ENCODE assay signal across 27 mouse cellular contexts in genomic region chr17:34578070-34578469, GRCm38 (mm10). TPM values are rescaled to one million over a fixed set of nuclear protein-coding genes. Genes with fewer than 3 reads are reported as not detected.
DNase-seq lines count a peak whose midpoint lies in the region; ATAC-seq and TF ChIP-seq lines count a peak whose summit lies in the region.
"Had no signal": no experiment of that assay in that cellular context is flagged by ENCODE, and none has a peak within 500 bp of the region (broad histone marks: within the 10 kb centered on the region; RNA-seq: fewer than 3 reads in every experiment).

No protein-coding gene starts in this region.

- dilution Hi-C loops in CH12.LX (cut with MboI; ENCODE audit: extremely low pct_ligation_motif_present, extremely low pct_unique_long_range_greater_than_20kb, low sequenced_read_pairs), result no loop called here

- H3K27me3 ChIP-seq in spleen, adult 2 months (ENCODE audit: control insufficient read depth, insufficient read depth, low read length), result no peaks in the 10 kb centered on the region
- H3K27me3 ChIP-seq in CH12.LX (replicated peaks), result peaks cover 6% of the 10 kb centered on the region
- no peaks in the 10 kb centered on the region for H3K27me3 ChIP-seq in midbrain, embryonic 15.5 days (replicated peaks)
- H3K27me3 ChIP-seq: forebrain, embryonic 12.5 days; forebrain, embryonic 15.5 days; hindbrain, embryonic 12.5 days; hindbrain, embryonic 15.5 days had no signal

- H3K4me3 ChIP-seq in spleen, adult 2 months (ENCODE audit: extremely low read depth, insufficient read depth, insufficient read length), result no peak overlapping the region
- no peak overlapping the region for H3K4me3 ChIP-seq in CH12.LX (replicated peaks in 1 of 3; ENCODE audit: low read depth in 2 of 3, low read length in 2 of 3, poor library complexity in 1 of 3)
- H3K4me3 ChIP-seq in midbrain, embryonic 15.5 days, result no peak overlapping the region
- H3K4me3 ChIP-seq: embryonic facial prominence, embryonic 10.5 days; embryonic facial prominence, embryonic 13.5 days; erythroblast, embryonic 14.5 days; forebrain, embryonic 12.5 days; forebrain, embryonic 15.5 days; gastrocnemius, adult 2 months; heart, adult 2 months; heart, embryonic 10.5 days; hindbrain, embryonic 12.5 days; hindbrain, embryonic 15.5 days had no signal

- DNase-seq in spleen, adult 2 months (ENCODE audit: low read depth in 1 of 2, low spot score in 2 of 2), result peak; percentile 43 to 50
- DNase-seq in spleen, adult 18-20 months, result no peak
- DNase-seq in CH12.LX (ENCODE audit: extremely low read depth), result peak; percentile 59
- no peak for DNase-seq in cerebellum, adult 9-11 months
- DNase-seq in thymus, postnatal 0 days (ENCODE audit: low spot score), result no peak
- DNase-seq: adrenal gland, postnatal 10 days; adrenal gland, postnatal 36 days; cerebellum, adult 18-20 months; cerebellum, adult 9-10 months; cerebellum, postnatal 25 days; embryo, embryonic 11 days; gastrocnemius, adult 2 months; gastrocnemius, postnatal 25 days; heart, adult 2 months had no signal

- H3K9ac ChIP-seq in CH12.LX (ENCODE audit: insufficient read depth, low read depth), result no peak overlapping the region
- H3K9ac ChIP-seq in midbrain, embryonic 15.5 days, result no peak overlapping the region
- H3K9ac ChIP-seq: embryonic facial prominence, embryonic 13.5 days; forebrain, embryonic 12.5 days; forebrain, embryonic 15.5 days; hindbrain, embryonic 12.5 days; hindbrain, embryonic 15.5 days had no signal

- 80% methylated on average over 3 of the region's 3 CpGs for WGBS in spleen, adult 2 months
- 86% methylated on average over 3 of the region's 3 CpGs for WGBS in midbrain, embryonic 15.5 days

- no peaks in the 10 kb centered on the region for H3K9me3 ChIP-seq in CH12.LX (replicated peaks; ENCODE audit: low read length)
- no peaks in the 10 kb centered on the region for H3K9me3 ChIP-seq in midbrain, embryonic 15.5 days
- H3K9me3 ChIP-seq: embryonic facial prominence, embryonic 10.5 days; embryonic facial prominence, embryonic 13.5 days; forebrain, embryonic 12.5 days; forebrain, embryonic 15.5 days; heart, embryonic 10.5 days; hindbrain, embryonic 12.5 days; hindbrain, embryonic 15.5 days had no signal

- H3K27ac ChIP-seq in spleen, adult 2 months (ENCODE audit: insufficient read depth, low read length), result peak overlapping the region; percentile 65
- H3K27ac ChIP-seq in CH12.LX (ENCODE audit: insufficient read depth, low read depth), result no peak overlapping the region
- H3K27ac ChIP-seq in midbrain, embryonic 15.5 days, result no peak overlapping the region
- H3K27ac ChIP-seq: embryonic facial prominence, embryonic 10.5 days; embryonic facial prominence, embryonic 13.5 days; forebrain, embryonic 12.5 days; forebrain, embryonic 15.5 days; gastrocnemius, adult 2 months; heart, adult 2 months; heart, embryonic 10.5 days; hindbrain, embryonic 12.5 days; hindbrain, embryonic 15.5 days had no signal

- no peak for TF ChIP-seq CTCF in spleen, adult 2 months (IDR thresholded peaks at IDR 0.05; ENCODE audit: extremely low read depth, insufficient read depth, insufficient read length, insufficient replicate concordance)
- no peak for TF ChIP-seq CTCF in CH12.LX (conservative IDR thresholded peaks at IDR 0.05 in 1 of 2, IDR thresholded peaks at IDR 0.05 in 1 of 2; ENCODE audit: low read depth in 2 of 2, low read length in 2 of 2)

- H3K4me1 ChIP-seq in spleen, adult 2 months (ENCODE audit: control insufficient read depth, insufficient read depth, insufficient read length), result no peaks in the 10 kb centered on the region; the same call in 1 of the 2 replicates
- H3K4me1 ChIP-seq in CH12.LX (ENCODE audit: control insufficient read depth in 1 of 2, insufficient read depth in 2 of 2), result peaks cover 4 to 19% of the 10 kb centered on the region in 2 experiments
- no peaks in the 10 kb centered on the region for H3K4me1 ChIP-seq in midbrain, embryonic 15.5 days
- H3K4me1 ChIP-seq: embryonic facial prominence, embryonic 13.5 days; forebrain, embryonic 12.5 days; forebrain, embryonic 15.5 days; hindbrain, embryonic 12.5 days; hindbrain, embryonic 15.5 days had no signal

- TF ChIP-seq RAD21 in CH12.LX (IDR thresholded peaks at IDR 0.05; ENCODE audit: low read depth, low read length), result no peak

- TF ChIP-seq POLR2A in spleen, adult 2 months (IDR thresholded peaks at IDR 0.05; ENCODE audit: low read depth, low read length), result no peak
- TF ChIP-seq POLR2A in CH12.LX (IDR thresholded peaks at IDR 0.05; ENCODE audit: low read depth, low read length), result no peak

- no peak overlapping the region for H3K4me2 ChIP-seq in CH12.LX (ENCODE audit: insufficient read depth, low read depth, poor library complexity, severe bottlenecking)
- no peak overlapping the region for H3K4me2 ChIP-seq in midbrain, embryonic 15.5 days
- H3K4me2 ChIP-seq: embryonic facial prominence, embryonic 13.5 days; forebrain, embryonic 12.5 days; forebrain, embryonic 15.5 days; hindbrain, embryonic 12.5 days; hindbrain, embryonic 15.5 days had no signal

- peak; percentile 70 for TF ChIP-seq EP300 in CH12.LX (IDR thresholded peaks at IDR 0.05; ENCODE audit: low read length)

- in situ Hi-C loops in CH12.LX (cut with MboI; ENCODE audit: low pct_ligation_motif_present, low pct_unique_long_range_greater_than_20kb, low sequenced_read_pairs), result no loop called here

- no peaks in the 10 kb centered on the region for H3K79me2 ChIP-seq in CH12.LX (replicated peaks; ENCODE audit: control insufficient read depth, extremely low read depth, insufficient read depth, poor library complexity, severe bottlenecking)

- ATAC-seq in megakaryocyte, adult 5-6 weeks (ENCODE audit: poor library complexity, severe bottlenecking), result peak; percentile 83
- peak; percentile 75 for ATAC-seq in neutrophil, adult 5-6 weeks (ENCODE audit: extremely low read depth, insufficient number of reproducible peaks, low FRiP score, poor library complexity, severe bottlenecking)
- ATAC-seq in midbrain, embryonic 15.5 days (replicated peaks), result no peak
- ATAC-seq: activated CD4-positive, CD25-positive, alpha-beta regulatory T cell, adult 4 months; CD4-positive, CD25-positive, alpha-beta regulatory T cell, adult 4 months; forebrain, embryonic 15.5 days had no signal

- H3K36me3 ChIP-seq in spleen, adult 2 months (ENCODE audit: control insufficient read depth, insufficient read depth, low read length), result no peaks in the 10 kb centered on the region
- H3K36me3 ChIP-seq in CH12.LX (replicated peaks in 1 of 2; ENCODE audit: control insufficient read depth in 1 of 2, insufficient read depth in 1 of 2, low read length in 1 of 2), result no peaks in the 10 kb centered on the region
- H3K36me3 ChIP-seq in midbrain, embryonic 15.5 days (replicated peaks), result no peaks in the 10 kb centered on the region
- H3K36me3 ChIP-seq: embryonic facial prominence, embryonic 10.5 days; embryonic facial prominence, embryonic 13.5 days; forebrain, embryonic 12.5 days; forebrain, embryonic 15.5 days; hindbrain, embryonic 12.5 days; hindbrain, embryonic 15.5 days had no signal

RNA-seq across cellular contexts. Expression of gene Gpsm3, which starts 11.5 kb away (rescaled TPM):
- polyA plus RNA-seq in spleen, adult 2 months (2012; rRNA removed), result 68.8 and 91.0 TPM in 2 replicates
- 14.9 and 18.2 TPM in 2 replicates for total RNA-seq in CH12.LX (2012; rRNA removed)
- total RNA-seq in CH12.LX (2014; rRNA removed), result 8.5 and 13.0 TPM in 2 replicates
- 38.7 and 52.6 TPM in 2 replicates for polyA plus RNA-seq in CH12.LX (2012; ENCODE audit: insufficient read length, low read depth)
- total RNA-seq in megakaryocyte, adult 5-6 weeks (2015), result 243 and 248 TPM in 2 replicates
- 75.7 and 109 TPM in 2 replicates for total RNA-seq in megakaryocyte, adult 5-6 weeks (2017)
- 188 and 218 TPM in 2 replicates for total RNA-seq in neutrophil, adult 5-6 weeks (2017)
- 3.8 and 5.1 TPM in 2 replicates for polyA plus RNA-seq in midbrain, embryonic 15.5 days (2015; fragmentation: Nextera tagmentation; extraction: Ambion mirVana)
- polyA plus RNA-seq in thymus, postnatal 0 days (2015; fragmentation: Nextera tagmentation; extraction: Ambion mirVana), result 228 and 241 TPM in 2 replicates

RNA-seq across cellular contexts. Expression of gene Pbx2, which starts 13.0 kb away (rescaled TPM):
- 60.4 and 69.5 TPM in 2 replicates for polyA plus RNA-seq in spleen, adult 2 months (2012; rRNA removed)
- total RNA-seq in CH12.LX (2012; rRNA removed) (34.8 and 41.0 TPM in 2 replicates), CH12.LX (2014; rRNA removed) (30.0 and 31.9 TPM in 2 replicates)
- polyA plus RNA-seq in CH12.LX (2012; ENCODE audit: insufficient read length, low read depth), result 41.7 and 50.5 TPM in 2 replicates
- total RNA-seq in megakaryocyte, adult 5-6 weeks (2015), result 18.3 and 26.6 TPM in 2 replicates
- total RNA-seq in megakaryocyte, adult 5-6 weeks (2017), result 29.3 and 32.7 TPM in 2 replicates
- 89.6 and 100 TPM in 2 replicates for total RNA-seq in neutrophil, adult 5-6 weeks (2017)
- 10.2 and 10.7 TPM in 2 replicates for polyA plus RNA-seq in midbrain, embryonic 15.5 days (2015; fragmentation: Nextera tagmentation; extraction: Ambion mirVana)
- 10.4 and 13.3 TPM in 2 replicates for polyA plus RNA-seq in thymus, postnatal 0 days (2015; fragmentation: Nextera tagmentation; extraction: Ambion mirVana)

RNA-seq across cellular contexts. Expression of gene Notch4, which starts 14.0 kb away (rescaled TPM):
- polyA plus RNA-seq in spleen, adult 2 months (2012; rRNA removed), result 9.6 and 12.7 TPM in 2 replicates
- 0.25 and 0.29 TPM in 2 replicates for total RNA-seq in CH12.LX (2012; rRNA removed)
- total RNA-seq in CH12.LX (2014; rRNA removed), result not detected in 2 replicates
- 0.55 TPM in 1 of 2 replicates, not detected in the other for polyA plus RNA-seq in CH12.LX (2012; ENCODE audit: insufficient read length, low read depth)
- 0.11 TPM in 1 of 2 replicates, not detected in the other for total RNA-seq in megakaryocyte, adult 5-6 weeks (2015)
- 0.12 and 0.15 TPM in 2 replicates for total RNA-seq in megakaryocyte, adult 5-6 weeks (2017)
- 0.58 and 1.2 TPM in 2 replicates for total RNA-seq in neutrophil, adult 5-6 weeks (2017)
- polyA plus RNA-seq in midbrain, embryonic 15.5 days (2015; fragmentation: Nextera tagmentation; extraction: Ambion mirVana), result 7.2 and 11.8 TPM in 2 replicates
- 1.4 and 2.0 TPM in 2 replicates for polyA plus RNA-seq in thymus, postnatal 0 days (2015; fragmentation: Nextera tagmentation; extraction: Ambion mirVana)

RNA-seq across cellular contexts. Expression of gene Ager, which starts 19.6 kb away (rescaled TPM):
- 5.2 and 5.3 TPM in 2 replicates for polyA plus RNA-seq in spleen, adult 2 months (2012; rRNA removed)
- total RNA-seq in CH12.LX (2012; rRNA removed) (0.76 and 0.81 TPM in 2 replicates), CH12.LX (2014; rRNA removed) (0.55 and 0.92 TPM in 2 replicates)
- 3.5 and 4.1 TPM in 2 replicates for polyA plus RNA-seq in CH12.LX (2012; ENCODE audit: insufficient read length, low read depth)
- total RNA-seq in megakaryocyte, adult 5-6 weeks (2015), result 1.8 and 4.8 TPM in 2 replicates
- 1.6 and 2.4 TPM in 2 replicates for total RNA-seq in megakaryocyte, adult 5-6 weeks (2017)
- total RNA-seq in neutrophil, adult 5-6 weeks (2017), result 15.7 and 19.8 TPM in 2 replicates
- polyA plus RNA-seq in midbrain, embryonic 15.5 days (2015; fragmentation: Nextera tagmentation; extraction: Ambion mirVana), result 1.7 and 1.8 TPM in 2 replicates
- polyA plus RNA-seq in thymus, postnatal 0 days (2015; fragmentation: Nextera tagmentation; extraction: Ambion mirVana), result 2.5 and 4.0 TPM in 2 replicates

RNA-seq across cellular contexts. Expression of gene Rnf5, which starts 25.4 kb away (rescaled TPM):
- polyA plus RNA-seq in spleen, adult 2 months (2012; rRNA removed), result 54.1 and 61.8 TPM in 2 replicates
- total RNA-seq in CH12.LX (2012; rRNA removed) (16.5 and 20.6 TPM in 2 replicates), CH12.LX (2014; rRNA removed) (6.5 and 8.4 TPM in 2 replicates)
- polyA plus RNA-seq in CH12.LX (2012; ENCODE audit: insufficient read length, low read depth), result 35.1 and 48.9 TPM in 2 replicates
- total RNA-seq in megakaryocyte, adult 5-6 weeks (2015), result 44.7 and 59.5 TPM in 2 replicates
- 8.9 and 11.9 TPM in 2 replicates for total RNA-seq in megakaryocyte, adult 5-6 weeks (2017)
- total RNA-seq in neutrophil, adult 5-6 weeks (2017), result 15.9 and 17.6 TPM in 2 replicates
- 306 and 313 TPM in 2 replicates for polyA plus RNA-seq in midbrain, embryonic 15.5 days (2015; fragmentation: Nextera tagmentation; extraction: Ambion mirVana)
- 135 and 144 TPM in 2 replicates for polyA plus RNA-seq in thymus, postnatal 0 days (2015; fragmentation: Nextera tagmentation; extraction: Ambion mirVana)

Comparison
In these comparisons a context has a peak if more than half of its experiments do, and no peak if none do; other contexts are left out.
1. DNase-seq: peak in spleen, adult 2 months (2 of 2) and CH12.LX (single experiment); none in spleen, adult 18-20 months (0 of 2), cerebellum, adult 9-11 months (single experiment) and thymus, postnatal 0 days (single experiment).